In the genomic region with DNA sequence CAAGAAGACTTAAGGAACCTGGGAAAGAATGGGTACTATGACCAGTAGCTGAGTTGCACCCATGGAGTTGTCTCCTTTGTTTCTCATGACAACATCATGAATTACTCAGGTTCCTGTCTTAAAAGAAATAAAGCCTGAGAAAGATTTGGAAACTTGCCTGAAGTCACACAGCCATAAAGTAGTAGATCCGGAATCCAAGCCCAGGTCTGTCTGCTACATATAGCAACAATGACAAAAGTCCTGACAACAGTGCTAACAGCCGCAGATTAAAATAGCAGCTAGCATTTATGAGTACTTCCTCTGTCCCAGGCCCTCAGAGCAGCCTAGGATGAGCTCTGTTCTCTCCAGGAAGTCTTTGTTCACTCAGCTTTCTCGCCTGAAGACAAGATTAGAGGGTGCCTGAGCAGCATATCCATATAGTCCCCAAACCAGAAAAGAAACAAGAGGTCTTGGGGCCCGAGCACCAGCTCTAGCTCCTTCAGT, we compare ENCODE assay signal across 11 mouse cellular contexts.
A peak's percentile ranks its signal among the peaks of the same experiment; 100 is the strongest.
DNase-seq lines count a peak whose midpoint lies in the region; ATAC-seq and TF ChIP-seq lines count a peak whose summit lies in the region.
"Had no signal": no experiment of that assay in that cellular context is flagged by ENCODE, and none has a peak within 500 bp of the region (broad histone marks: within the 10 kb centered on the region; RNA-seq: fewer than 3 reads in every experiment).

No protein-coding gene starts in this region.

- no peaks in the 10 kb centered on the region for H3K9me3 ChIP-seq in kidney, embryonic 15.5 days (replicated peaks)
- H3K9me3 ChIP-seq in heart, embryonic 12.5 days (replicated peaks), result no peaks in the 10 kb centered on the region
- H3K9me3 ChIP-seq in stomach, embryonic 15.5 days, result no peaks in the 10 kb centered on the region

- TF ChIP-seq CTCF in spleen, adult 2 months (IDR thresholded peaks at IDR 0.05; ENCODE audit: extremely low read depth, insufficient read depth, insufficient read length, insufficient replicate concordance), result no peak

- peaks cover 49% of the 10 kb centered on the region for H3K36me3 ChIP-seq in kidney, embryonic 15.5 days
- 0 out of 2 replicates have a peak, but pooled peaks cover 1% of the 10 kb centered on the region for H3K36me3 ChIP-seq in spleen, adult 2 months (ENCODE audit: control insufficient read depth, insufficient read depth, low read length)
- peaks cover 8% of the 10 kb centered on the region for H3K36me3 ChIP-seq in heart, embryonic 12.5 days
- H3K36me3 ChIP-seq in stomach, embryonic 15.5 days, result peaks cover 11% of the 10 kb centered on the region

- H3K4me3 ChIP-seq in kidney, embryonic 15.5 days (replicated peaks), result no peak overlapping the region
- H3K4me3 ChIP-seq in spleen, adult 2 months (ENCODE audit: extremely low read depth, insufficient read depth, insufficient read length), result no peak overlapping the region
- H3K4me3 ChIP-seq in heart, embryonic 12.5 days, result no peak overlapping the region
- no peak overlapping the region for H3K4me3 ChIP-seq in stomach, embryonic 15.5 days (replicated peaks)

- no peak for DNase-seq in kidney, postnatal 4 days
- DNase-seq in spleen, adult 2 months (ENCODE audit: low read depth in 1 of 2, low spot score in 2 of 2), result no peak
- no peak for DNase-seq in spleen, postnatal 36 days (ENCODE audit: low spot score in 2 of 2)
- no peak for DNase-seq in cerebellum, postnatal 14 days
- DNase-seq: adrenal gland, adult 2 months; layer of hippocampus, adult 9-11 months; right cerebral cortex, postnatal 25 days had no signal

- TF ChIP-seq POLR2A in spleen, adult 2 months (IDR thresholded peaks at IDR 0.05; ENCODE audit: low read depth, low read length), result no peak

- no peaks in the 10 kb centered on the region for H3K27me3 ChIP-seq in kidney, embryonic 15.5 days
- no peaks in the 10 kb centered on the region for H3K27me3 ChIP-seq in spleen, adult 2 months (ENCODE audit: control insufficient read depth, insufficient read depth, low read length)
- H3K27me3 ChIP-seq in heart, embryonic 12.5 days (replicated peaks), result no peaks in the 10 kb centered on the region
- H3K27me3 ChIP-seq in stomach, embryonic 15.5 days (replicated peaks), result no peaks in the 10 kb centered on the region

- H3K27ac ChIP-seq in kidney, embryonic 15.5 days, result peak overlapping the region; percentile 61; the same call in 1 of the 2 replicates
- H3K27ac ChIP-seq in spleen, adult 2 months (ENCODE audit: insufficient read depth, low read length), result peak overlapping the region; percentile 6; the same call in 1 of the 2 replicates
- H3K27ac ChIP-seq in heart, embryonic 12.5 days (ENCODE audit: poor library complexity, severe bottlenecking), result peak overlapping the region; percentile 60
- H3K27ac ChIP-seq in stomach, embryonic 15.5 days, result 0 out of 2 replicates have a peak overlapping the region, but pooled peaks have one; percentile 26
- H3K27ac ChIP-seq: hindbrain, postnatal 0 days had no signal

- no peak overlapping the region for H3K4me2 ChIP-seq in kidney, embryonic 15.5 days
- no peak overlapping the region for H3K4me2 ChIP-seq in heart, embryonic 12.5 days
- H3K4me2 ChIP-seq in stomach, embryonic 15.5 days, result no peak overlapping the region

- H3K4me1 ChIP-seq in kidney, embryonic 15.5 days, result peaks cover 20% of the 10 kb centered on the region
- peaks cover 8% of the 10 kb centered on the region; the same call in 1 of the 2 replicates for H3K4me1 ChIP-seq in spleen, adult 2 months (ENCODE audit: control insufficient read depth, insufficient read depth, insufficient read length)
- peaks cover 71% of the 10 kb centered on the region for H3K4me1 ChIP-seq in heart, embryonic 12.5 days (replicated peaks)
- no peaks in the 10 kb centered on the region; the same call in 1 of the 2 replicates for H3K4me1 ChIP-seq in stomach, embryonic 15.5 days

- WGBS in kidney, embryonic 15.5 days, result 57% methylated on average over 4 of the region's 4 CpGs
- WGBS in spleen, adult 2 months, result 21% methylated on average over 4 of the region's 4 CpGs
- whole genome bisulfite sequencing in heart, embryonic 12.5 days, result 38% methylated on average over 4 of the region's 4 CpGs
- WGBS in stomach, embryonic 15.5 days, result 70% methylated on average over 4 of the region's 4 CpGs

- no peak overlapping the region for H3K9ac ChIP-seq in kidney, embryonic 15.5 days
- H3K9ac ChIP-seq in heart, embryonic 12.5 days, result no peak overlapping the region
- H3K9ac ChIP-seq in stomach, embryonic 15.5 days, result no peak overlapping the region

- no peak for ATAC-seq in kidney, embryonic 15.5 days (replicated peaks; ENCODE audit: low FRiP score)
- ATAC-seq in heart, embryonic 12.5 days (ENCODE audit: insufficient number of reproducible peaks, low FRiP score), result no peak
- no peak for ATAC-seq in stomach, embryonic 15.5 days (ENCODE audit: insufficient read depth, low FRiP score, low read depth)
- ATAC-seq: hindbrain, postnatal 0 days had no signal

Comparison
In these comparisons a context has a peak if more than half of its experiments do, and no peak if none do; other contexts are left out.
1. H3K27ac ChIP-seq: peak in every context shown above with its lines; median percentile 61 in kidney, embryonic 15.5 days; 60 in heart, embryonic 12.5 days; 26 in stomach, embryonic 15.5 days; 6 in spleen, adult 2 months.